Mouse (Mus musculus) hindbrain, embryonic 11.5 days (tissue): ENCODE data around the gene Tmem266. TPM values are rescaled to one million over a fixed set of nuclear protein-coding genes. Genes with fewer than 3 reads are reported as not detected.
A peak's percentile ranks its signal among the peaks of the same experiment; 100 is the strongest.

Experiments
- ATAC-seq: fragments of 200-750 bp; cut with Nextera tagmentation; 2 replicates; pipeline ENCODE4 v1.8.0; 2017; ENCODE audit warnings: mild to moderate bottlenecking, moderate TSS enrichment, moderate library complexity; ENCODE audit not compliant: low FRiP score
- DNase-seq: peaks from one replicate; pipeline ENCODE4 v3.0.0-alpha.2; 2015; ENCODE audit warnings: low spot score
- H3K27ac ChIP-seq: fragments of 300-500 bp; sonication (generic); 2 replicates; pipeline ENCODE4 v1.5.1; 2014; ENCODE audit warnings: mild to moderate bottlenecking, low read depth, low read length
- H3K27me3 ChIP-seq: fragments of 300-500 bp; sonication (generic); 2 replicates; pipeline ENCODE4 v1.6.1; 2014; ENCODE audit warnings: mild to moderate bottlenecking, low read length, moderate library complexity, mixed read lengths; ENCODE audit not compliant: control insufficient read depth, insufficient read depth
- H3K36me3 ChIP-seq: fragments of 300-500 bp; sonication (generic); 2 replicates; pipeline ENCODE4 v1.6.1; 2014; ENCODE audit warnings: mild to moderate bottlenecking, low read length, moderate library complexity, mixed read lengths; ENCODE audit not compliant: control insufficient read depth, insufficient read depth
- H3K4me1 ChIP-seq: fragments of 300-500 bp; sonication (generic); replicated peaks from 2 replicates; pipeline ENCODE4 v1.6.1; 2014; ENCODE audit warnings: low read length, mixed read lengths; ENCODE audit not compliant: control insufficient read depth, insufficient read depth
- H3K4me2 ChIP-seq: fragments of 300-500 bp; sonication (generic); replicated peaks from 2 replicates; pipeline ENCODE4 v1.6.1; 2014; ENCODE audit warnings: mild to moderate bottlenecking, low read depth, low read length
- H3K4me3 ChIP-seq: fragments of 300-500 bp; sonication (generic); 2 replicates; pipeline ENCODE4 v1.5.1; 2014; ENCODE audit warnings: low read depth, low read length
- H3K9ac ChIP-seq: fragments of 300-500 bp; sonication (generic); 2 replicates; pipeline ENCODE4 v1.6.1; 2014; ENCODE audit warnings: low read depth, low read length
- H3K9me3 ChIP-seq: fragments of 300-500 bp; sonication (generic); 2 replicates; pipeline ENCODE4 v1.6.1; 2016; ENCODE audit warnings: low read length; ENCODE audit not compliant: control insufficient read depth
- WGBS: fragments of 180-500 bp; shearing (Covaris S2); extraction: QIAGEN DNeasy Blood & Tissue Kit; methylation state at CpG from one replicate; pipeline ENCODE4 v1.1.7; 2014; 5-methylcytosine and 5-hydroxymethylcytosine counted together
- polyA plus RNA-seq: library from polyadenylated mRNA; unstranded; fragments of >200 nt; fragmentation: Nextera tagmentation; extraction: Ambion mirVana; gene quantifications from 2 replicates; pipeline ENCODE4 v1.2.1, GENCODE M21; 2014

Gene Tmem266
- polyA plus RNA-seq, 1 experiment from 2014 or later: 0.66 TPM

- Histone ChIP-seq H3K9ac (no peak overlapping the region), H3K27me3 (no peaks in the 10 kb centered on the region), H3K27ac (no peak overlapping the region), H3K4me3 (no peak overlapping the region), H3K4me1 (no peaks in the 10 kb centered on the region), H3K4me2 (no peak overlapping the region), H3K36me3 (no peaks in the 10 kb centered on the region), H3K9me3 (no peaks in the 10 kb centered on the region)
- ATAC-seq (no peak), DNase-seq (no peak)
- WGBS: 76% methylated on average over 5 of the region's 5 CpGs
Observed at GRCm38 (mm10) chr9:55439206-55439780, 112.6 kb downstream of the Tmem266 start.

GRCm38 (mm10) chr9:55447509-55447908 lies 120.8 kb downstream of the Tmem266 start:
- no peaks in the 10 kb centered on the region for H3K36me3 ChIP-seq
- ATAC-seq (no peak), DNase-seq (no peak)
- no peak overlapping the region for H3K27ac ChIP-seq
- no peak overlapping the region for H3K4me2 ChIP-seq
- H3K4me1 ChIP-seq: no peaks in the 10 kb centered on the region
- H3K9ac ChIP-seq: no peak overlapping the region
- no peak overlapping the region for H3K4me3 ChIP-seq
- WGBS: 87% methylated on average over 4 of the region's 4 CpGs
- H3K9me3 ChIP-seq: no peaks in the 10 kb centered on the region
- no peaks in the 10 kb centered on the region for H3K27me3 ChIP-seq

- Histone ChIP-seq H3K4me3 (no peak overlapping the region), H3K27ac (no peak overlapping the region), H3K9ac (no peak overlapping the region), H3K9me3 (no peaks in the 10 kb centered on the region), H3K4me1 (no peaks in the 10 kb centered on the region), H3K36me3 (no peaks in the 10 kb centered on the region), H3K27me3 (no peaks in the 10 kb centered on the region), H3K4me2 (no peak overlapping the region)
- ATAC-seq: no peak
- 60% methylated on average over 1 of the region's 1 CpGs for WGBS
- no peak for DNase-seq
Observed at GRCm38 (mm10) chr9:55449108-55449507, 122.4 kb downstream of the Tmem266 start.

GRCm38 (mm10) chr9:55450035-55450434 lies 123.3 kb downstream of the Tmem266 start:
- H3K27ac ChIP-seq: no peak overlapping the region
- DNase-seq (no peak), ATAC-seq (no peak)
- H3K9ac ChIP-seq: no peak overlapping the region
- H3K27me3 ChIP-seq: no peaks in the 10 kb centered on the region
- H3K9me3 ChIP-seq: no peaks in the 10 kb centered on the region
- no peak overlapping the region for H3K4me2 ChIP-seq
- no peaks in the 10 kb centered on the region for H3K4me1 ChIP-seq
- 85% methylated on average over 6 of the region's 6 CpGs for WGBS
- no peak overlapping the region for H3K4me3 ChIP-seq
- H3K36me3 ChIP-seq: no peaks in the 10 kb centered on the region

GRCm38 (mm10) chr9:55451426-55451825 lies 124.7 kb downstream of the Tmem266 start:
- WGBS: 86% methylated on average over 3 of the region's 3 CpGs
- no peaks in the 10 kb centered on the region for H3K4me1 ChIP-seq
- DNase-seq (no peak), ATAC-seq (no peak)
- no peak overlapping the region for H3K4me3 ChIP-seq
- no peaks in the 10 kb centered on the region for H3K36me3 ChIP-seq
- no peak overlapping the region for H3K4me2 ChIP-seq
- H3K9me3 ChIP-seq: no peaks in the 10 kb centered on the region
- no peak overlapping the region for H3K9ac ChIP-seq
- H3K27me3 ChIP-seq: no peaks in the 10 kb centered on the region
- H3K27ac ChIP-seq: no peak overlapping the region

- Histone ChIP-seq H3K27me3 (no peaks in the 10 kb centered on the region), H3K9ac (no peak overlapping the region), H3K4me2 (no peak overlapping the region), H3K9me3 (no peaks in the 10 kb centered on the region), H3K27ac (no peak overlapping the region), H3K36me3 (no peaks in the 10 kb centered on the region), H3K4me3 (no peak overlapping the region), H3K4me1 (no peaks in the 10 kb centered on the region)
- DNase-seq (no peak), ATAC-seq (no peak)
- WGBS: 89% methylated on average over 1 of the region's 1 CpGs
Observed at GRCm38 (mm10) chr9:55452906-55453305, 126.2 kb downstream of the Tmem266 start.

- Histone ChIP-seq H3K4me2 (no peak overlapping the region), H3K9ac (no peak overlapping the region), H3K27ac (no peak overlapping the region), H3K36me3 (no peaks in the 10 kb centered on the region), H3K9me3 (no peaks in the 10 kb centered on the region), H3K4me1 (no peaks in the 10 kb centered on the region), H3K27me3 (no peaks in the 10 kb centered on the region), H3K4me3 (no peak overlapping the region)
- DNase-seq: no peak
- WGBS: 96% methylated on average over 5 of the region's 5 CpGs
- no peak for ATAC-seq
Observed at GRCm38 (mm10) chr9:55453366-55453765, 126.7 kb downstream of the Tmem266 start.

GRCm38 (mm10) chr9:55468397-55468796 lies 141.7 kb downstream of the Tmem266 start:
- no peak overlapping the region for H3K4me3 ChIP-seq
- H3K27me3 ChIP-seq: no peaks in the 10 kb centered on the region
- no peaks in the 10 kb centered on the region for H3K9me3 ChIP-seq
- WGBS: 85% methylated on average over 1 of the region's 1 CpGs
- H3K4me2 ChIP-seq: no peak overlapping the region
- ATAC-seq (no peak), DNase-seq (peak; percentile 30)
- H3K27ac ChIP-seq: no peak overlapping the region
- no peaks in the 10 kb centered on the region for H3K36me3 ChIP-seq
- H3K4me1 ChIP-seq: no peaks in the 10 kb centered on the region
- H3K9ac ChIP-seq: no peak overlapping the region

GRCm38 (mm10) chr9:55476084-55476483 lies 149.4 kb downstream of the Tmem266 start:
- 79% methylated on average over 1 of the region's 1 CpGs for WGBS
- Histone ChIP-seq H3K9me3 (no peaks in the 10 kb centered on the region), H3K4me3 (no peak overlapping the region), H3K36me3 (no peaks in the 10 kb centered on the region), H3K9ac (no peak overlapping the region), H3K4me1 (no peaks in the 10 kb centered on the region), H3K27me3 (no peaks in the 10 kb centered on the region), H3K4me2 (no peak overlapping the region), H3K27ac (no peak overlapping the region)
- no peak for ATAC-seq
- no peak for DNase-seq
